Mouse (Mus musculus): ENCODE data around the gene Cd3eap.
A peak's percentile ranks its signal among the peaks of the same experiment; 100 is the strongest.

GRCm38 (mm10) chr7:19344938-19345471 is 14.3 kb downstream of the Cd3eap start:
- TF ChIP-seq CTCF (IDR thresholded peaks at IDR 0.05; ENCODE audit: control insufficient read depth, insufficient read depth, insufficient replicate concordance, low read depth, low read length) (no peak), POLR2A (IDR thresholded peaks at IDR 0.05; ENCODE audit: control insufficient read depth, low read depth, low read length) (peak; percentile 59)

Measured in testis, adult 2 months (tissue).